Mouse (Mus musculus) G1E (cell line): ENCODE results near the gene Coasy.

ENCODE experiments used
- CTCF ChIP-seq: IDR thresholded peaks from 2 replicates; pipeline ENCODE4 v1.5.1; 2012; ENCODE audit warnings: low read depth, low read length, inconsistent platforms, mixed read lengths
- GATA1 ChIP-seq: IDR thresholded peaks from 2 replicates; pipeline ENCODE4 v1.6.1; 2012; ENCODE audit warnings: borderline replicate concordance, low read length, inconsistent platforms, mixed read lengths

DNA sequence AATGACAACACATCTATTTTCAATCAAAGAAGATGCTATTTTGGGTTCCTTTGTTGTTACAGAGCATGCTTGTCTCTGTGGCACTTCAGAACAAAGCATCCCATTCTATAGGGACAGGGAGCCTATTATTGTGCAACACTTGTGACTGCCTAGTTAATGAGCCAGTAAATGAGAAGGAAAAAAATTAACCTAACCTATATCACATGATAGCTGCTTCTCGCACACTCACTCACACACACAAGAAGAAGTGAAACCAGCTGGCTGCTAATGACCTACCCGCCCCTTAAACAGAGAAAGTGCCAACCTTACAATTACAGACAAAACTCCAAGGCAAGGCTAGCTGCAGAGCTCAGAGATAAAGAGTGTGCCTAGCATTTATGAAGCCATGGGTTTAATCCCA, 33.2 kb downstream of the Coasy start:
- TF ChIP-seq CTCF, result no peak
- TF ChIP-seq GATA1, result no peak
